Mouse (Mus musculus) heart, embryonic 10.5 days (tissue): ENCODE results near the gene Amh. TPM values are rescaled to one million over a fixed set of nuclear protein-coding genes. Genes with fewer than 3 reads are reported as not detected.
"Not testable (repeated sequence)": the region's sequence is repeated elsewhere in the genome, so short reads cannot be mapped to it uniquely, and the experiment has no call there.

Experiments
- DNase-seq: peaks from one replicate; pipeline ENCODE4 v3.0.0-alpha.2; 2017; ENCODE audit warnings: low spot score
- H3K27ac ChIP-seq: fragments of 300-500 bp; sonication (generic); 2 replicates; pipeline ENCODE4 v1.5.1; 2016; ENCODE audit warnings: mild to moderate bottlenecking
- H3K27me3 ChIP-seq: fragments of 300-500 bp; sonication (generic); 2 replicates; pipeline ENCODE4 v1.6.1; 2016; ENCODE audit warnings: mild to moderate bottlenecking; ENCODE audit not compliant: poor library complexity, insufficient read depth, severe bottlenecking
- H3K36me3 ChIP-seq: fragments of 300-500 bp; sonication (generic); 2 replicates; pipeline ENCODE4 v1.6.1; 2016; ENCODE audit warnings: mild to moderate bottlenecking, moderate library complexity
- H3K4me1 ChIP-seq: fragments of 300-500 bp; sonication (generic); 2 replicates; pipeline ENCODE4 v1.6.1; 2016; ENCODE audit warnings: mild to moderate bottlenecking
- H3K4me3 ChIP-seq: fragments of 300-500 bp; sonication (generic); 2 replicates; pipeline ENCODE4 v1.5.1; 2016; ENCODE audit warnings: mild to moderate bottlenecking, moderate library complexity
- H3K9me3 ChIP-seq: fragments of 300-500 bp; sonication (generic); 2 replicates; pipeline ENCODE4 v1.6.1; 2016; ENCODE audit warnings: mild to moderate bottlenecking, moderate library complexity
- WGBS: fragments of 180-500 bp; shearing (Covaris S2); methylation state at CpG from one replicate; pipeline ENCODE4 v1.1.7; 2016; 5-methylcytosine and 5-hydroxymethylcytosine counted together
- polyA plus RNA-seq: library from polyadenylated mRNA; unstranded; fragments of >200 nt; fragmentation: Nextera tagmentation; extraction: Ambion mirVana; gene quantifications from 2 replicates; pipeline ENCODE4 v1.2.1, GENCODE M21; 2016

Gene Amh
- polyA plus RNA-seq, 1 experiment from 2014 or later, result not detected

- not testable (repeated sequence) for H3K9me3 ChIP-seq, H3K27me3 ChIP-seq, H3K36me3 ChIP-seq, H3K27ac ChIP-seq, H3K4me3 ChIP-seq, DNase-seq
- 77% methylated on average over 3 of the region's 3 CpGs for WGBS
- peaks cover 17% of the 10 kb centered on the region for H3K4me1 ChIP-seq
Measured at GRCm38 (mm10) chr10:80816303-80816702, 11.3 kb downstream of the Amh start.

- no peak for DNase-seq
Measured at GRCm38 (mm10) chr10:80817164-80817563, 12.1 kb downstream of the Amh start.

GRCm38 (mm10) chr10:80817955-80818354 lies 12.9 kb downstream of the Amh start:
- not testable (repeated sequence) for H3K4me3 ChIP-seq, H3K4me1 ChIP-seq, H3K27ac ChIP-seq, H3K9me3 ChIP-seq, DNase-seq, H3K36me3 ChIP-seq, H3K27me3 ChIP-seq
- 79% methylated on average over 7 of the region's 7 CpGs for WGBS

More at GRCm38 (mm10) chr10:80817164-80817563, 12.1 kb downstream of the Amh start:
- Histone ChIP-seq H3K9me3 (no peaks in the 10 kb centered on the region), H3K27me3 (no peaks in the 10 kb centered on the region; the same call in 1 of the 2 replicates), H3K4me3 (no peak overlapping the region), H3K36me3 (no peaks in the 10 kb centered on the region), H3K27ac (no peak overlapping the region), H3K4me1 (peaks cover 15% of the 10 kb centered on the region)
- WGBS, result 65% methylated on average over 2 of the region's 2 CpGs

DNA sequence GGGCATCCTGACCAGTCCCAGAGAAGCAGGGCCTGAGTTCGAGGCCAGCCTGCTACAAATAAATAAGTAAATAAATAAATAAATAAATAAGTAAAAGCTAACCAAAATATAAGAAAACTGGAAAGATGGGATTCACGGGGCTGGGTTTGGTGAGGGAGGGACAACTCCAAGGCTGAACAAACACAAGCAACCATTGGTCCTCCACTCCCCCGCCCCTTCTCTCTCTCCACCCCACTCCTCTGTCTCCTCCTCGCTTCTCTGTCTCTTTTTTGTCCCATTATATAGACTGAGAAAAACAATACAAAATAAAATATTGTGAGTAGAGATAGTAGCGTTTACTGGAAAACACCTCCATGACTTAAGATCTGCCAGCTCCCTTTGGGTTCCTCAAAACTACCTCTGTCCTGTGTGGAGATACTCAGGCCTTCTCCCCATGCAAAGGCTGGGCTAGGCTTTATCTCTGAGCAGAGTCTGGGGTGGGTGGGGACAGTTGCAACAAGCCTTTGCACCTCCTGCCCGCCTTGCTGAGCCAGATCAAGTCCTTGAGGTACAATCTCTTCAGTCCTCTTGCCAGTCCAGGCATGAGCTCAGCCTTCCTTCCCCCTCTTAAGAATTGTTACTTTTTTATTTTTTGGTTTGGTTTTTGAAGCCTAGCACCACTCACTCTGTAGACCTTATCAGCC lies 13.7 kb downstream of the Amh start:
- H3K4me3 ChIP-seq, result no peak overlapping the region
- H3K36me3 ChIP-seq, result no peaks in the 10 kb centered on the region
- no peaks in the 10 kb centered on the region for H3K27me3 ChIP-seq
- 46% methylated on average over 6 of the region's 6 CpGs for WGBS
- peak; percentile 87 for DNase-seq
- H3K27ac ChIP-seq, result no peak overlapping the region
- peaks cover 9% of the 10 kb centered on the region; the same call in 1 of the 2 replicates for H3K4me1 ChIP-seq
- H3K9me3 ChIP-seq, result no peaks in the 10 kb centered on the region

DNA sequence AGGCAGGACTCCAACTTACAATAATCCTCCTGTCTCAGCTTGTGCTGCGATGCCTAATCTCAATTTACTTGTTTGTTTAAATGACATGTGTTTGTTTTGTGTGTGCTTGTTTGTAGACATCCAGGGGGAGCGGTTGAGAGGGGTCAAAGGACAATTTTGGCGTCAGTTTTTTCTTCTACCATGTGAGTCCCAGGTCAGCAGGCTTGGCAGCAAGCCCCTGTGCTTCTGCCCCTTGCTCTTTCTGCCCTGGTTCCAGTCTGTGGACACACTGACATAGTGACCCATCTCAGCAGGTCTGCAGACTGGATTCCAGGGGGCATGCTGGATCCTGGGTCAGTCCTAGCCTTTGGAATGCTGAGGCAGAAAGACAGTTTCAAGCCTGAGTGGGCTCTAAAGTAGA lies 14.4 kb downstream of the Amh start:
- peaks cover 9% of the 10 kb centered on the region; the same call in 1 of the 2 replicates for H3K4me1 ChIP-seq
- no peak overlapping the region for H3K4me3 ChIP-seq
- H3K27me3 ChIP-seq, result no peaks in the 10 kb centered on the region
- 55% methylated on average over 3 of the region's 3 CpGs for WGBS
- no peak overlapping the region for H3K27ac ChIP-seq
- no peaks in the 10 kb centered on the region for H3K36me3 ChIP-seq
- DNase-seq, result no peak
- H3K9me3 ChIP-seq, result no peaks in the 10 kb centered on the region

GRCm38 (mm10) chr10:80821991-80822390 lies 16.9 kb downstream of the Amh start:
- H3K27me3 ChIP-seq, result no peaks in the 10 kb centered on the region

DNA sequence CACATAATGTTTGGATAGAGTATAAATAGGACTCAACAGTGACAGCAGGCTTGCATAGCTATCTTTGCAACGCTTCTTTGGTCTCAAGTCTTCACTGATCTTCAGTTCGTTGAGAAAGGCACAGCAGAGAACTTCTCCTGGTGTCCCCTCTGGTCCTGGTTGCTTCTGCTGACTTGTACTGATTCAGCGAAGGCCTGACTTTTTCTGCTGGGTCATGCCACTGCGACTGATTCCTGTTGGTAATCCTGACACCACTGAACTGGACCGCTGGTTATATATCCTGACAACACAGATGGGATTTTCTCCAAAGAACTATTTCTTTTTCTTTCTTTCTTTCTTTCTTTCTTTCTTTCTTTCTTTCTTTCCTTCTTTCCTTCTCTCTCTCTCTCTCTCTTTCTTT lies 17.5 kb downstream of the Amh start:
- Histone ChIP-seq H3K36me3 (no peaks in the 10 kb centered on the region), H3K27me3 (no peaks in the 10 kb centered on the region), H3K27ac (no peak overlapping the region), H3K4me1 (peaks cover 9% of the 10 kb centered on the region), H3K4me3 (no peak overlapping the region), H3K9me3 (no peaks in the 10 kb centered on the region)
- WGBS, result 81% methylated on average over 5 of the region's 5 CpGs
- no peak for DNase-seq

More at GRCm38 (mm10) chr10:80821991-80822390, 16.9 kb downstream of the Amh start:
- no peak overlapping the region for H3K27ac ChIP-seq
- WGBS, result 36% methylated on average over 2 of the region's 2 CpGs
- H3K4me1 ChIP-seq, result peaks cover 9% of the 10 kb centered on the region; the same call in 1 of the 2 replicates
- no peaks in the 10 kb centered on the region for H3K36me3 ChIP-seq
- no peak overlapping the region for H3K4me3 ChIP-seq
- no peak for DNase-seq
- H3K9me3 ChIP-seq, result no peaks in the 10 kb centered on the region

GRCm38 (mm10) chr10:80823316-80823715 lies 18.3 kb downstream of the Amh start:
- no peak for DNase-seq
- Histone ChIP-seq H3K27ac (no peak overlapping the region), H3K36me3 (peaks cover 5% of the 10 kb centered on the region), H3K4me3 (no peak overlapping the region), H3K27me3 (no peaks in the 10 kb centered on the region), H3K4me1 (peaks cover 17% of the 10 kb centered on the region), H3K9me3 (no peaks in the 10 kb centered on the region)
- 76% methylated on average over 1 of the region's 1 CpGs for WGBS

- H3K9me3 ChIP-seq, result no peaks in the 10 kb centered on the region
- DNase-seq, result no peak
- peaks cover 18% of the 10 kb centered on the region for H3K4me1 ChIP-seq
- peak overlapping the region; percentile 43; the same call in 1 of the 2 replicates for H3K27ac ChIP-seq
- WGBS, result 57% methylated on average over 8 of the region's 8 CpGs
- H3K27me3 ChIP-seq, result no peaks in the 10 kb centered on the region
- H3K4me3 ChIP-seq, result no peak overlapping the region
- H3K36me3 ChIP-seq, result peaks cover 11% of the 10 kb centered on the region
Measured at GRCm38 (mm10) chr10:80823847-80824643, 19.0 kb downstream of the Amh start.

- Histone ChIP-seq H3K9me3 (no peaks in the 10 kb centered on the region), H3K4me3 (no peak overlapping the region), H3K4me1 (peaks cover 20% of the 10 kb centered on the region), H3K27ac (no peak overlapping the region), H3K36me3 (peaks cover 18% of the 10 kb centered on the region), H3K27me3 (no peaks in the 10 kb centered on the region)
- DNase-seq, result no peak
- 83% methylated on average over 2 of the region's 2 CpGs for WGBS
Measured at GRCm38 (mm10) chr10:80824827-80825226, 19.8 kb downstream of the Amh start.

DNA sequence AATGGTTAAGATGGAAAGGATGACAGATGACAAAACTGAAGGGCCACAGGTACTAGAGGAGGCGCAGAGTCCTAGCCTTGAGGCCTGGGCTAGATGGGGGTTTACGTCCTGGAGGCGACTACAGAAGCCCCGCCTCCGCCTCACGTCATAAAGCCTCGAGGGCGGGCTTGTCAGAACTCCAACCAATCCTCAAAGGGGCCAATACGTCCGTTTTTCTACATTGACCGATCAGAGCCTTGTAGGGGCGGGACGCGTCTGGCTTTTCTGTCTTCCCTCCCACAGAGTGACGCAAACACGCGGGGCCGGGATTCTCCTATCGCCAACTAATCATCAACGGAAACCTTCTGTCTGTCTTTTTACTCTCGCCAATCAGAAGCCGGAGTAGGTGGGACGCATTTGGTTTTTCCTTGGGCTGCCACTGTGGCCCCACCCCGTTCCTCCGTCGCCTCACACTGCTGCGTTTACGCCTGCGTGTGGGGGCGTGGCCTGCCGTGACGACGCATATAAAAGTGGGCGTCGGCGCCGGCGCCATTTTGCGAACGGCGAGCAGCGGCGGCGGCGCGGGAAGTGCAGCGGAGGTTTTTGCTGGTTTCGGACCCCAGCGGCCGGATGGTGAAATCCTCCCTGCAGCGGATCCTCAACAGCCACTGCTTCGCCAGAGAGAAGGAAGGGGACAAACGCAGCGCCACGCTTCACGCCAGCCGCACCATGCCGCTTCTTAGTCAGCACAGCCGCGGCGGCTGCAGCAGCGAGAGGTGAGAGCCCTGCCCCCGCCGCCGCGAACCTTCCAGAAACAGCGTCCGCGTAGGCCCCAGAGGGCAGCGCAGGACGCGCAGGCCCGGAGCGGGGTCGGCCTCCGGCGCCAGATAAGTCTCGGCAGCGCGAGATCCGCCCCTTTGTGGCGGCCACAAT lies 21.4 kb downstream of the Amh start, which contains the start of gene Oaz1:
TSS of gene Oaz1 (plus strand) at position 506 of the 912 bp plus-strand sequence.
- Histone ChIP-seq H3K27ac (peak within 1 kb of the TSS; percentile 97), H3K4me3 (peak within 1 kb of the TSS; percentile 85), H3K36me3 (peaks cover 29% of the 10 kb centered on the region), H3K9me3 (no peaks in the 10 kb centered on the region), H3K27me3 (no peaks in the 10 kb centered on the region), H3K4me1 (peaks cover 36% of the 10 kb centered on the region)
- peak; percentile 100 for DNase-seq
- WGBS, result under 1% methylated on average over 78 of the region's 82 CpGs

DNA sequence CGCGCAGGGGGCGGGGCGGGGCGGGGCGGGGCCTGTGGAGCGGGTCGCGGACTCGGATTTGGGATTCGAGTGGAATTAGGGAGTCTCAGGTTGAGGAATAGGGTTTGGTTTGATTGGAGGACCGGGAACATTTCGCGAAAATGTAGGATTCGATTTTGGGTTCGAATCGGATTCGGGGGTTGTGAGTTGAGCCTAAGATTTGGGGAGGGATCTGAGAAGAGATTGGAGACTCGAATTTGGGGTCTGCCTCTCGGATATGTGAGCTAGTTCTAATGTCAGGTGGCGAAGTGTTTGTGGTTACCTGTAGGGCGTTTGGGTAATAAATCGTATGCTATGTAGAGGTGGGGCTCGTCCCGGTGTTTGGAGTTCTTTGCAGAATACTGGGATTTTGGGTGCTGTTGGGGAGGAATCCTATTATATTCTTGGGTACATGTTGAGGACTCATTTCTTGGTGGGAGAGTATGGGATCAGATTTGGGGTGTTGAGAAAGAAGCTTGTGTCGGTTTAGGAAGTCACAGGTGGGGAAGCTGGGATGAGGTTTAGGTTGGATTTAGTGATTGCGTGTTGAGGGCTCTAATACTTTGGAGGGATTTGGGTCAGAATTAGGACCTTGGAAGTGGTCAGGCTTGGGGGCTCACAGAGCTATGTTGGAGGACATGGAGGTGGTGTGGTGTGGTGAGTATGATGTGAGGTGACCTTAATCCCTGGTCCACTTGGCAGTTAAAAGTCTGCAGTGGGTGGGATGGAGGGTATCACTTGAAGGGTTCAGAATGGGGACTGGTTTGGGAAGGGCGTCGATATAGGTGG lies 22.2 kb downstream of the Amh start:
- 7% methylated on average over 29 of the region's 29 CpGs for WGBS
- H3K36me3 ChIP-seq, result peaks cover 29% of the 10 kb centered on the region
- H3K27ac ChIP-seq, result peak overlapping the region; percentile 97
- DNase-seq, result no peak
- no peaks in the 10 kb centered on the region for H3K9me3 ChIP-seq
- peaks cover 2% of the 10 kb centered on the region; the same call in 1 of the 2 replicates for H3K27me3 ChIP-seq
- peaks cover 44% of the 10 kb centered on the region for H3K4me1 ChIP-seq
- H3K4me3 ChIP-seq, result peak overlapping the region; percentile 85
